Mouse (Mus musculus) heart, embryonic 11.5 days (tissue): ENCODE data around the gene Chd2. TPM values are rescaled to one million over a fixed set of nuclear protein-coding genes. Genes with fewer than 3 reads are reported as not detected.
A peak's percentile ranks its signal among the peaks of the same experiment; 100 is the strongest.

Experiments used
- ATAC-seq: fragments of 200-750 bp; cut with Nextera tagmentation; replicated peaks from 2 replicates; pipeline ENCODE4 v1.8.0; 2017; ENCODE audit warnings: moderate library complexity; ENCODE audit not compliant: insufficient number of reproducible peaks, low FRiP score, low TSS enrichment
- H3K27ac ChIP-seq: fragments of 300-500 bp; sonication (generic); 2 replicates; pipeline ENCODE4 v1.5.1; 2014; ENCODE audit warnings: mild to moderate bottlenecking, low read depth, low read length
- H3K27me3 ChIP-seq: fragments of 300-500 bp; sonication (generic); 2 replicates; pipeline ENCODE4 v1.6.1; 2014; ENCODE audit warnings: mild to moderate bottlenecking, low read length, mixed read lengths; ENCODE audit not compliant: control insufficient read depth, insufficient read depth
- H3K36me3 ChIP-seq: fragments of 300-500 bp; sonication (generic); 2 replicates; pipeline ENCODE4 v1.6.1; 2014; ENCODE audit warnings: mild to moderate bottlenecking, low read length, moderate library complexity, mixed read lengths; ENCODE audit not compliant: control insufficient read depth, insufficient read depth
- H3K4me1 ChIP-seq: fragments of 300-500 bp; sonication (generic); 2 replicates; pipeline ENCODE4 v1.6.1; 2014; ENCODE audit warnings: low read length; ENCODE audit not compliant: control insufficient read depth, insufficient read depth
- H3K4me2 ChIP-seq: fragments of 300-500 bp; sonication (generic); 2 replicates; pipeline ENCODE4 v1.6.1; 2014; ENCODE audit warnings: mild to moderate bottlenecking, moderate library complexity
- H3K4me3 ChIP-seq: fragments of 300-500 bp; sonication (generic); 2 replicates; pipeline ENCODE4 v1.5.1; 2014; ENCODE audit warnings: low read depth, low read length
- H3K9ac ChIP-seq: fragments of 300-500 bp; sonication (generic); 2 replicates; pipeline ENCODE4 v1.6.1; 2014; ENCODE audit warnings: mild to moderate bottlenecking, low read depth, low read length, moderate library complexity
- H3K9me3 ChIP-seq: fragments of 300-500 bp; sonication (generic); replicated peaks from 2 replicates; pipeline ENCODE4 v1.6.1; 2016; ENCODE audit warnings: low read length; ENCODE audit not compliant: control insufficient read depth
- WGBS: fragments of 180-500 bp; shearing (Covaris S2); extraction: QIAGEN DNeasy Blood & Tissue Kit; methylation state at CpG from one replicate; pipeline ENCODE4 v1.1.7; 2014; ENCODE audit not compliant: insufficient replicate concordance; 5-methylcytosine and 5-hydroxymethylcytosine counted together
- polyA plus RNA-seq: library from polyadenylated mRNA; unstranded; fragments of >200 nt; fragmentation: Nextera tagmentation; extraction: Ambion mirVana; gene quantifications from 2 replicates; pipeline ENCODE4 v1.2.1, GENCODE M21; 2014

Chd2 gene
- 43.6 and 45.6 TPM in 2 replicates for polyA plus RNA-seq

- Histone ChIP-seq H3K27ac (peak within 1 kb of the TSS; percentile 99), H3K36me3 (peaks cover 7% of the 10 kb centered on the region; the same call in 1 of the 2 replicates), H3K9ac (peak within 1 kb of the TSS; percentile 95), H3K9me3 (no peaks in the 10 kb centered on the region), H3K4me3 (peak within 1 kb of the TSS; percentile 64), H3K4me1 (peaks cover 3% of the 10 kb centered on the region), H3K4me2 (peak within 1 kb of the TSS; percentile 66), H3K27me3 (no peaks in the 10 kb centered on the region)
- peak; percentile 55; the same call in 1 of the 2 replicates for ATAC-seq
- WGBS = 1% methylated on average over 15 of the region's 15 CpGs
Observed at GRCm38 (mm10) chr7:73541412-73542130, at the start of gene Chd2. TSS of gene Chd2 (minus strand) at chr7:73541830.

- peaks cover 17% of the 10 kb centered on the region for H3K4me1 ChIP-seq
- H3K9me3 ChIP-seq = no peaks in the 10 kb centered on the region
- no peak overlapping the region for H3K9ac ChIP-seq
- no peak overlapping the region for H3K4me2 ChIP-seq
- no peak for ATAC-seq
- no peak overlapping the region for H3K4me3 ChIP-seq
- no peak overlapping the region for H3K27ac ChIP-seq
- 90% methylated on average over 5 of the region's 5 CpGs for WGBS
- H3K36me3 ChIP-seq = no peaks in the 10 kb centered on the region
- H3K27me3 ChIP-seq = no peaks in the 10 kb centered on the region
Observed at GRCm38 (mm10) chr7:73590757-73591156, 49.1 kb upstream of the Chd2 start.

- Histone ChIP-seq H3K4me2 (no peak overlapping the region), H3K36me3 (no peaks in the 10 kb centered on the region), H3K4me3 (no peak overlapping the region), H3K4me1 (peaks cover 27% of the 10 kb centered on the region), H3K9ac (no peak overlapping the region), H3K27ac (peak overlapping the region; percentile 3; the same call in 1 of the 2 replicates), H3K9me3 (no peaks in the 10 kb centered on the region), H3K27me3 (no peaks in the 10 kb centered on the region)
- WGBS = 32% methylated on average over 14 of the region's 14 CpGs
- ATAC-seq = no peak
Observed at GRCm38 (mm10) chr7:73589208-73589771, 47.7 kb upstream of the Chd2 start.

GRCm38 (mm10) chr7:73588351-73588906, 46.8 kb upstream of the Chd2 start:
- H3K4me2 ChIP-seq = no peak overlapping the region
- 79% methylated on average over 8 of the region's 8 CpGs for WGBS

GRCm38 (mm10) chr7:73586717-73587116, 45.1 kb upstream of the Chd2 start:
- H3K4me2 ChIP-seq = no peak overlapping the region
- ATAC-seq = no peak
- no peaks in the 10 kb centered on the region for H3K36me3 ChIP-seq
- H3K9me3 ChIP-seq = no peaks in the 10 kb centered on the region
- no peaks in the 10 kb centered on the region for H3K27me3 ChIP-seq
- H3K4me1 ChIP-seq = peaks cover 26% of the 10 kb centered on the region
- no peak overlapping the region for H3K9ac ChIP-seq
- H3K4me3 ChIP-seq = no peak overlapping the region
- no peak overlapping the region for H3K27ac ChIP-seq
- WGBS = 84% methylated on average over 6 of the region's 6 CpGs

More at GRCm38 (mm10) chr7:73588351-73588906, 46.8 kb upstream of the Chd2 start:
- no peak overlapping the region for H3K27ac ChIP-seq
- peaks cover 26% of the 10 kb centered on the region for H3K4me1 ChIP-seq
- no peak overlapping the region for H3K9ac ChIP-seq
- H3K9me3 ChIP-seq = no peaks in the 10 kb centered on the region
- no peaks in the 10 kb centered on the region for H3K36me3 ChIP-seq
- no peaks in the 10 kb centered on the region for H3K27me3 ChIP-seq
- ATAC-seq = no peak
- no peak overlapping the region for H3K4me3 ChIP-seq

- Histone ChIP-seq H3K4me1 (peaks cover 26% of the 10 kb centered on the region), H3K4me2 (no peak overlapping the region)
Observed at GRCm38 (mm10) chr7:73586206-73586605, 44.6 kb upstream of the Chd2 start.

GRCm38 (mm10) chr7:73585114-73586032, 43.7 kb upstream of the Chd2 start:
- H3K27me3 ChIP-seq = no peaks in the 10 kb centered on the region
- no peaks in the 10 kb centered on the region for H3K9me3 ChIP-seq
- 72% methylated on average over 21 of the region's 22 CpGs for WGBS
- peak overlapping the region; percentile 87 for H3K27ac ChIP-seq
- H3K36me3 ChIP-seq = no peaks in the 10 kb centered on the region
- ATAC-seq = no peak
- peaks cover 26% of the 10 kb centered on the region for H3K4me1 ChIP-seq
- H3K9ac ChIP-seq = no peak overlapping the region
- H3K4me2 ChIP-seq = peak overlapping the region; percentile 21; the same call in 1 of the 2 replicates
- no peak overlapping the region for H3K4me3 ChIP-seq

More at GRCm38 (mm10) chr7:73586206-73586605, 44.6 kb upstream of the Chd2 start:
- no peak overlapping the region for H3K9ac ChIP-seq
- no peak overlapping the region for H3K4me3 ChIP-seq
- peak overlapping the region; percentile 41; the same call in 1 of the 2 replicates for H3K27ac ChIP-seq
- no peak for ATAC-seq
- WGBS = 67% methylated on average over 11 of the region's 11 CpGs
- H3K27me3 ChIP-seq = no peaks in the 10 kb centered on the region
- H3K36me3 ChIP-seq = no peaks in the 10 kb centered on the region
- no peaks in the 10 kb centered on the region for H3K9me3 ChIP-seq
